Mouse (Mus musculus) adipocyte (in vitro differentiated cells): ENCODE data around the gene Soga1.

Experiments
- DNase-seq: peaks from one replicate; pipeline ENCODE4 v3.0.0-alpha.2; 2016; ENCODE audit warnings: low spot score

The Soga1 gene

DNA sequence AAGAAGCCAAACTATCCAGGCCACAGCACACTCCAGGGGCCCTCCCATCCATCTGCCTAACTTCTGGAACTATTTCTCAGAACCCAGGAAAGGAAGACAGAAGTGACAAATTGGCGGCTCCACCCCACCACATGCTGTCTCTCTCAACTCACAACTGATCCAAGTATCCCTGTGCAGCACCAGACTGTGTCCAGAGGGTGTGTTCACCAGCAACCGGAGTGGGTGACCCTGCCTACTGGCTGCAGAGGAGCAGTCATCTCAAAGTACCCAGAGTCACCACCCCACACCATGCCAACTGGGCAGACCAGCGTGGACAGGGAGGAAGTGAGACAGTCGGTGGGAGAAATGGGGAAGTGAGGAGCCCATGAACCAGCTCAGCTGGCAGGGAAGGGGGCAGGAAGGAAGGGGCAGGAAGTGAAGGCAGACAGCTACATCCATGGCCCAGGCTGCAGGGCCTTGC lies 15.8 kb downstream of the Soga1 start:
- DNase-seq, result no peak

DNA sequence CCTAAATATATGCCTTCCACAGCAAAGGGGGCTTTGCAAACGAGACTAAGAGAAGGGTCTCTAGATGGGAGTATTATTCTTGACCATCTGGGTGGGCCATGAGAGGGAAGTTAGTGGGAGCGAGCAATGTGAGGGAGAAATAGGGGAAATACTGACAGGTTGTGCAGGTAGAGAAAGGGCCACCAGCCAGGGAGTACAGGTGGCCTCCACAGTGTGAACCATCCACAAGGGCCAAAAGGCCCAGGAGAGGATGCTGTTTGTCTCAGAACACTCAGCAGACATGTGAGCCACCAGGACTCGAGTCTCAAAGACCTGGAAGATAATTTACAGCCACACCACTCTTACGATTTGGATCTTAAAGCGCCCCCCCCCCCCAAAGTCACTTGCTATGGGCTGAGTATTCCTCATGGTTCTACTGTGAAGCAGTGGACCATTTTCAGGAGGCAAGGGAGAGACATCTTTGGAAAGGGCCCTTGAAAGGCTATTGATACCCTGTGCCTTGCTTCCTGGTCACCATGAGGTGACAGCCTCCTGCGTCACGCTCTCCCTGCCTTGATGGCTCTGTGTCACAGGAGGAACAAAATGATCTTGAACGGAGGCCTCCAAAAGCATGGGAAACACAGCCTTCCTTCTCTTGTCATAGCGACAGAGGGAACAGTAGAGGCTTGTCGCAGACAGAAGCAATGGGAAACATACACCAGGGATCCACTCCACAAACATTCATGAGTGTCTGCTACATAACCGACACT lies 18.3 kb downstream of the Soga1 start:
- no peak for DNase-seq

DNA sequence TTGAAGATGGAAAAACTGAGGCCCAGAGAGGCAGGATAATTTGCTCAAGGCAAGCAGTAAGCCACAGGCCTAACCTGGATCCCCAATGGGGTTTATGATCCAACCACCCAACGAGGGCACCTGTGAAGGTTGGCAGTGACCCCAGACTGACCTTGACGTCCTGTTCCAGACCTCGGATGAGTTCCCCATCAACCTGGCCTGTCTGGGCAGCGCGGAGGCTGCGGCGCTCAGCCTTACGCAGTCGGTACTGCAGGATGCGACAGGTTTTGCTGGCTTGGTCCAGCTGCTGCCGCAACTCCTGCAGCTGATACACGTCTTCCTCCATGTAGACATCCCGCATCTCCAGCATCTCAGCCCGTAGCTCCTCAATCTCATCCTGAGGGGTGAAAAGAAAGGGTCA lies 19.0 kb downstream of the Soga1 start:
- no peak for DNase-seq

DNA sequence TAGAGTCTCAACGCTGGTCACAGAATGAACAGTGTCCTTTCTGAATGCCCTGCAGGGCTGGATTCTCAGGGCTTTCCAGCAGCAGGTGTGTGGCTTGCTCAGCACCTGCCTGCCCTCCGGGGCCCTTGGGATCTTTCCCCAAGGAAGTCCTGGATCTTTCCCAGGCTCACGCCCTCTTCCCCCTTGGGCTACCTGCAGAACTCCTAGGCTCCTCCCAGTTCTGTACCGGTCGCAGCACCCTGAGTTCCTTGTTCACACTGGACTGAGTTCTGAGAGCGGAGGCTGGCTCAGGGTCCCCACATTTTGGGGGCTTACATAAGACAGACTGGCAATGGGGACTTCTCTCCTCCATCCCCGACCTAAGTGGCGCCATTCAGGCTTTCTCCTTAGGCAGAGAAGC lies 19.9 kb downstream of the Soga1 start:
- DNase-seq, result no peak

DNA sequence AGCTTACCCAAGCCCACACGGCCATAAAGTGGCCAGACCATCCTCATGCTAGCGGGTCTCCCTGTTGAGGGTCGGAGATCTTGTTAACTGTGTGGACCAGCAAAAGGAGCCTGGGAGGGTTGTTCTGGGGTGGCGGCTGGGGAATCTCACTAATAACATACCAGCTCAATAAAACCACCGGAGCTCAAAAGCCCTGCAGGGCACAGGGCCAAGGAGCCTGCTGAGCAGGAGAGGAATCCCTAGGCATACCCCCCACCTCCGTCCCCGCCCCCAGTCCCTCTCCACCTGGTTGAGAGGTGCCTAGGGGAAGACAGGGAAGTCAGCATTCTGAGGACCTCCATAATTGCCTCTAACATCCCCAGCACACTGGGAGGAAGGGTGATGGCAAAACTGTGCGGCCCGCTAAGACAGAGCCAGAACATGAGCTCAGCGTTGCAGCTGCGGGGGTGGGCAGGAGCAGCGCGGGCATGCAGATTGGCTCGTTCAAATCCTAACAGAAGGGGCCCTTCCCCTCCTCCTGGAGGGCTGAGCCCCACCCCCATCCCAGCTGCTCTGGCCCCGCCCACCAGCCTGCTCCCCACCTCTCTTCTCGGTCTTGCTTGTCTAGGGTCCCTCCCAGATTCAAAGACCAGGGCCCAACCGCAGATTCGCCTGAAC lies 20.6 kb downstream of the Soga1 start:
- no peak for DNase-seq

DNA sequence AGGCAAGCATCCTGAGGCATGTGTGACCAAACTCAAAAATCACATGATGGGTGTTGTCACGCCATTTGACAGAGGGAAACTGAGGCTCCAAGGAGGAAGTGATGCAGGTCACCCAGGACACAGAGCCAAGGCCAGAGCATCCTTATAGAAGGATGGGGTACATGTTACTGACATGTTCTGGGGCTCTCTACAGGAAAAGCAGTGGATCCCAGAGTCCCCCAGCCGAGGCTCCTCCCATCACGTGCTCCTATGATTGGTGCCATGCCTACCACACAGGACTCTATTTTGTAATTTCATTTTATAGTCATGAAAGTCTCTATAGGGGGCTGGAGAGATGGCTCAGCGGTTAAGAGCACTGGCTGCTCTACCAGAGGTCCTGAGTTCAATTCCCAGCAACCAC lies 21.3 kb downstream of the Soga1 start:
- no peak for DNase-seq

DNA sequence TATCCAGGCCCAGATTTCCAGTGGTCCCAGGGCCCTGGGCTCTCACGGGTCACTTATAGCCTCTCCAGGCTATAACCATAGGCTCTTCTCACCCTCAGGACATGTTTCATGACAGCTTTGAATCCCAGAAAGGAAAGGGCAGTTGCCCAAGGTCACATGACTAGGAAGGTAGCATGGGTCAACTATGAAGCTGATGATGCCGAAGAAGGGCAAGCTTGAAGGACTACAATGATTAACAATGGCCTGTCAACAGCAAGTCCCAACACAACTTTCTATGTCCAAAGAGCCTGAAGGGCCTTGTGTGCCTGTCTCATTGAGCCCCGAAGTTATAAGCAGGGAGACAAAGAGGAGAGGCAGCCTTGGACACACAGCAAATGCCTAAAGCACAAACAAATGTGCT lies 21.9 kb downstream of the Soga1 start:
- DNase-seq, result no peak

DNA sequence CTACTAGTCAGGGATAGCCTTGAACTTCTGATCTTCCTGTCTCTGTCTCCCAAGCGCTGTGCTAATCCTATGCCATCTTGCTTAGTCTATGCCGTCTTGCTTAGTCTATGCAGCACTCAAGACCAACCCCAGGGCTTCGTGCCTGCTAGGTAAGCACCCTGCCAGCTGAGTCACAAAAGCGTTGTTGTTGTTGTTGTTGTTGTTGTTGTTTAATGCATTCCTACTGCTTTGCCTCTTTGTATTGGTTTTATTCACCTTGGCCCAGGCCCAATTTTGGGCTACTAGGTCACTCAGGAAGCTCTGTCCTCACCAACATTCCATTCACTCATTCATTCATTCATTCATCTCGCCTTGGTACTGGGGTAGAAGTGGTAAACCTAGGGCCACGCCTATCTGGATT lies 23.3 kb downstream of the Soga1 start:
- no peak for DNase-seq

DNA sequence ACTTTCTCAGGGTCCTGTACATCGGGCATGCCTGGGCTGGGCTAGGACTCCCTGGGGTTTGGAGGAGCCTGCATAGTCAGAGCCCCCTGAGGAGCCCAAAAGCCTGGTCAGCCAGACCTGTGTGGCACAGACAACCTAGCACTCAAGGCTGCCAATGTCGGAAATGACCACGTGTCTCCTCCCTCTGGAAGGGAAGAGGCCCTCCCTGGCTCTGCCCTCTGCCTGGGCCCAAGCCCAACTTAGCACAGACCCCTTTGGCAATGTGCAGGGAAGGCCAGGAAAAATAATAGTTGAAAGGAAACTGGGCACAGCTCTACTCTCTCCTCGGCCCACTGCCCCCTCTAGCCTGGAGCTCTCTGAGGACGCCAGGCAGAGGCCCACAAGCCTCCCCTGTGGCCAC lies 24.2 kb downstream of the Soga1 start:
- DNase-seq, result peak; percentile 68

DNA sequence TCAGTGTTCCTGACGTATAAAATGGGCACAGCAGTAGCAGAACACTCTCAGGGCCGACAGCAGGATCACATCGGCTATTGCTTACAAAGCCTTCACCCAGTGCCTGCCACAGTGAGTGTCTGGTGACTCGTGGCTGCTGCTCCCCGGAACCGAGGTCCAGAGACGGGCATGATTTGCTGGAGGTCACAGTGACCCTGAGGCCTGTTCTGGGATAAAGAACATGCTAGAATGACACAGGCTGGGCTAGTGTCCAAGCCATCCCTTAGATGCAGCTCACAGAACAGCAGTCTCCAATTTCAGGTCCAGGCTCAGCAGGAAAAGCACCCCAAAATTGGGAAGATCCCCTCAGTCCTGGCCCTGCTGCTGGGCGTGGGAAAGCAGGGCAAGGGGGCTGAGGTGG lies 24.8 kb downstream of the Soga1 start:
- no peak for DNase-seq

DNA sequence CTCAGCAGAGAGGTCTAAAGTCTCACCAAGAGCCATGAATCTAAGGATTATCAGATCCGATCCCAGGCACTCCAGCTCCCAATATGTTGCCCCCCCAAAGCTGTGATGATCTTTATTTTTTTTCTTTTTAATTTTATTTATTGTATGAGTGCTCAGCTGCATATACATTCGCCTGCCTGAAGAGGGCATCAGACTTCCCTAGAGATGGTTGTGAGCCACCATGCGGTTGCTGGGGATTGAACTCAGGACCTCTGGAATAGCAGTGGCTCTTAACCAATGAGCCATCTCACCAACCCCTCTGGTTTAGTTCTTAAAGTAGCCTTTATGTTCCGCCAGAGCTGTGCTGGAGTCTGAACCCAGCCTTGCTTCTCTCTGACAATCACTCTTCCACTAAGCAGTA lies 25.3 kb downstream of the Soga1 start:
- DNase-seq, result no peak

DNA sequence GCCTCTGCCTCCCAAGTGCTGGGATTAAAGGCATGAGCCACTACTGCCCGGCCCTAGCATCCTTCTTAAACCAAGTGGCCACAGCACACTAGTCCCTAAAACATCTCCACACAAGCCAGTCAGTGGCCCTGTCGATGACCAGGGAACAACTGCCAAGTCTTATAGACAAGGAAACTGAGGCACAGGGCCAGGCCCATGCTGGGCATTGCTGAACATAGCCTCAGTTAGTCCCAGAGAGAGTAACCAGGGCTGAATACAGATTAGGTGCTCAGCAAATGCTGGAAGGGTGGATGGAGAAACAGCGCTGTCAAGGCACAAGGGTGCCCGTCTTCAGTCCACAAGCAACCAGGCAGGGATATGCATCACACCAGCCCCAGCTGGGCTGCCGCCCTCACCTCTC lies 25.9 kb downstream of the Soga1 start:
- no peak for DNase-seq

DNA sequence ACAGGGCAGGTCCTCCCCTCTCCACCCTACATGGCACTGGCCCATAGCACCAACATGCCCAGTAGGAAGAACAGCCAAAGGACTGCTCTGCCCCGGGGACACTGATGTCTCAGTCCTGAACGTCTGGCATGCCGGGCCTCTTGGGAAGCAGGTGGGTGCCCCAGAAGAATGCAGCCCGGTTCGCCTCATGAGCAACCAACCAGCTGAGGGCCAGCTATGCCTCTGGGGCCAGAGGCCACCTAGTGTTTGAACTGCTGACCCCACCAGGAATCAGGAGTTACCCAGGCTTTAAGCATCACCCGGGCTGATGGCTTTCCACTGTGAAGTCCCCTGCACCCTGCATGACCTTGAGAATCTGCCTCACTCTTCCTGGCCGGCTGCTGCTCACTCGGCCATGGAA lies 26.6 kb downstream of the Soga1 start:
- DNase-seq, result no peak

DNA sequence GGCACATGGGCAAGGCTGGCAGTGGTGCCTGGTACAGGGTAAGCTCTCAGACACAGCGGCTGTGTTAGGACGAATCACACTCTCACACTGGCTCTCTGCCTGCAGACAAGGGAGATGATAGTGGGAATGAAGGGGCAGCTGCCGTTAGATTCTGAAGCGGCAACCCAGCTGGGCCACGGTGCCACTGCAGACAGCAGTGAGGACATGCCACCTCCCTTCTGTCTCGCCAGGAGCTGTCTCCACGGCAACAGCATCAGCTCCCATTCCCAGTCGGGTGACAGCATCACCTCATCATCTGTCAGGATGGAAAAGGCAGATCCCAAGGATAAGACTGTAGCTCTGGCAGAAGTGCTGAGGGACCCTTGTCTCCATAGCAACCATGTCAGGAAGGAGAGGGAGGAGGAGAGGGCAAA lies 29.2 kb downstream of the Soga1 start:
- DNase-seq, result no peak

DNA sequence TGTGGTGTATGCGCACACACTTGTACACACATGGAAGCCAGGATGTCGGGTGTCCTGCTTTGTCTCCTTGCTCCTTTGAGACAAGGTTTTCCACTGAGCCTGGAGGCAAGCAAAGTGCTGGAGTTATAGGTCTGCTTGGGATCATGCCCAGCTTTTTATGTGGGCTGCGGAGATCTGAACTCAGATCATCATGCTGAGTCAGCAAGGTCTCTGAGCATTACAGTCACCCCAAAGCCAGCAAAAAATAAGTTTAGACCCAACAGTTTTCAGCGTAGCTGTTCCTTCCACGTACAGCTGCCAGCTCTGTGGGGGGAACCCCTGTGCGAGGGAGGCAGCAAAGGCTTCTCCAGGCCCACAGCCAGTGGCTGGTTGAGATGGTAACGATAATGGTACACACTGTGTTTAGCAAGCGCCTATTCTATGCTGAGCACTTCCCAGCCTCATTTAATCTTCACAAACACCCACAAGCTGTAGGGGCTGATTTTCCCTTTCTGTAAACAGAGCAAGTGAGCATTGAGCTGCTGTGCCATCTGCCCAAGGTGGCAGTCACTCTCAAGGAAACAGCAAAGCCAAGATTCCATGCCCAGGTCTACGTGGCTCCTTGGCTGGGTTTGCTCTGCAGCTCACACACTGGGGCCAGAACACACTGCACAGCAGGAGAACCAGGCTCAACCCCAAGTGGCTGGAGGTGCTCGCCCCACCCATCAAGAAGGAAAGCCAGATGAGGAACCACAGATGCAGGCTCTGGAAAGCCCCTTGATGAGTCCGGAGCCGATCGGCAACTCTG lies 30.5 kb downstream of the Soga1 start:
- DNase-seq, result no peak

DNA sequence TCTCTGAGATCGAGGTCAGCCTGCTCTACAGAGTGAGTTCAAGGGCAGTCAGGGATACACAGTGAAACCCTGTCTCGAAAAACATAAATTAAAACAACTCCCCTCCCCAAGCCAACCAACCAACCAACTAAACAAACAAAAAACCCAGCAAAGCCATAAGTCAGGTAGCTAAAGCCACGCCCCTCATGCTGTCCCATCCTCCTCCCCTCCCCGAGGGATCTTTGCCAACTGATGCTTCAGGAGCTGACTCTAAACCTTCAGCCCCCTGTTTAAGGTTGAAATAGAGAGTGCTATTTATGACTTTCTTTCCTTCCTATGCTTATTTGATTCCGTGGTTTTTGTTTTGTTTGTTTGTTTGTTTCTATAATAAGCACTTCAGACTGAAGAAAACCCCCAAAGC lies 32.1 kb downstream of the Soga1 start:
- DNase-seq, result no peak

DNA sequence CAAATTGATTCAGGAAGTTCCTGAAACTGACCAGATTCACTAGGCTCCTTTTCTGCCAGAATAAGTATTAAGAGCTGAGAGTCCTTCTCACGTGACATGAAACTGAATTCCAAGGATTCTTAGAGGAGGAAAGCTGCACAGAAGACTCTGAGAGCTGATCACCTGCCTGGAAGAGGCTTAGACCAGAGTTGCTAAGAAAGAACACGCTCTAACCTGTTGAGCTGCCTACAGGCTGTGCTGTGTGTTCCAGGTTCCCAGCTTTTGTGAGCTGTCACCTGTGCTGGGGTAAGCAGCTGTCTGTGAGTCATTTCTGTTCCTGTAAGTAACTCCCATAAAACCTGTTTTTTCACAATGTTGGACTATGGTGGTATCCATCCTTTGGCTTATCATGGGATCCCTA lies 33.1 kb downstream of the Soga1 start:
- DNase-seq, result no peak

DNA sequence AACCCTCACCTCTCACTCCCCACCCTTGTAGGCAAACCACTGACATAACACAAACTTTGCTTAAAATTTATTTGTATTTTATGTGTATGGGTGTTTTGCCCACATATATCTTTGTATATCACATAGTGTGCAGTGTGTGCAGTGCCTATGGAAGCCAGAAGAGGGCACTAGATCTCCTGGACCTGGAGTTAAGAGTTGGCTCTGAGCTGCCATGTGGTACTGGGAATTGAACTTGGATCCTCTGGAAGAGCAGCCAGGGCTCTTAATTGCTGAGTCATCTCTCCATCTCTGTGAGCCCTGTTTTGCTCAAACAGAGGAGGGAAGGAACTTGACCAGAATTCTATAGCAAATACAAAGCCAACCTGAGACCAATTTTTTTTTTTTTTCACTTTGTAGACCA lies 35.1 kb downstream of the Soga1 start:
- no peak for DNase-seq

DNA sequence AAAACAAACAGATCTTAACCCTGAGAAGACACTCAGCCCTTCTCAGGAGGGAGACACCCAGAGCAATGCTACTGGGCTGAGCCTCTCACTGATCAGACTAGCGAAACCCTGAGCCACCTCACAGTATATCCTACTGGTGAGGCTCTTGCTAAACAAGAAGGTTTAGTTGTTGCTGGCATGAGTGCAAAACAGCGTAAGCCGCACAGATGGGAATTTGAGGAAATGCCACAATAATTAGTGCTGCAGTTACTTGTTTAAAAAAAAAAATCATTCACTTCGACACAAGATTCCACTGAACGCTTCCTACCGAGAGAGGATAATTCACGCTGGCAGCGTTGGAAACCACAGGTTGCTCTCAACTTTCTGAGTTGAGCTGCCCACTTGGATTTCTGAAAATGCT lies 35.5 kb downstream of the Soga1 start:
- DNase-seq, result no peak

DNA sequence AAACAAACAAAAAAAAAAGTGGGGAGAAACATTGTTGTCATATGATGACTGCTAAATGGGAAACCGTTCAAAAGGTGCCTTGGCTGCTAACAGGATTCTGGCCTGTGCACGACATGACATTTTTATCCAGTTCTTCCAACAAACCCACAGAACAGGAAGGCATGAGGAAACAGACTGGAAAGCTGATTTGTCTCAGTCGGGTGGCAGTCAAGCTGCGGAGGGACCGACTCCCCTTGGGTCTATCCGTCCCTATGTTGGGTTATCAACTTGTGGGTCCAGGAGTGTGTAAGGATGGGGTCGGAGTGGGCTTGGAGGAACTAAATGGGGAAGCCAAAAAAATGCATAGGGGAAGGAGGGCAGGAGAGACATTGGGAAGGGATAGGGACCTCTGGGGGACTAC lies 37.6 kb downstream of the Soga1 start:
- DNase-seq, result no peak

DNA sequence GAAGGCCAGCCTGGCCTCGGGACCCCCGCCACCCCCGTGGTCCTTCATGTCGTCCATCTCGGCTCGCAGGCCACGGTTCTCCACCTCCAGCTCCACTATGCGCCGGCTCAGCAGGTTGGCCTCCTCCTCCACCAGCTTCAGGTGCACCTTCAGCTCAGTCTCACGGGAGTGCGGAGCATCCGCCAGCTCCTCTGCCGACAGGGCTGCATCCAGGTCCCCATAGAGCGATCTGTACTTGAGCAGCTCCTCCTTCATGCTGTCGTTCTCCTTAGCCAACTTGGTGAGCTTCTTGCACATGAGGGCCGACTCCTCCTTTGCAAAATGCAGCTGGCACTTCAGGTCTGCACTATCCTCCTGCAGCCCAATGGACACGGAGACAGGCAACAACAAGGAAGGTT lies 38.4 kb downstream of the Soga1 start:
- no peak for DNase-seq

DNA sequence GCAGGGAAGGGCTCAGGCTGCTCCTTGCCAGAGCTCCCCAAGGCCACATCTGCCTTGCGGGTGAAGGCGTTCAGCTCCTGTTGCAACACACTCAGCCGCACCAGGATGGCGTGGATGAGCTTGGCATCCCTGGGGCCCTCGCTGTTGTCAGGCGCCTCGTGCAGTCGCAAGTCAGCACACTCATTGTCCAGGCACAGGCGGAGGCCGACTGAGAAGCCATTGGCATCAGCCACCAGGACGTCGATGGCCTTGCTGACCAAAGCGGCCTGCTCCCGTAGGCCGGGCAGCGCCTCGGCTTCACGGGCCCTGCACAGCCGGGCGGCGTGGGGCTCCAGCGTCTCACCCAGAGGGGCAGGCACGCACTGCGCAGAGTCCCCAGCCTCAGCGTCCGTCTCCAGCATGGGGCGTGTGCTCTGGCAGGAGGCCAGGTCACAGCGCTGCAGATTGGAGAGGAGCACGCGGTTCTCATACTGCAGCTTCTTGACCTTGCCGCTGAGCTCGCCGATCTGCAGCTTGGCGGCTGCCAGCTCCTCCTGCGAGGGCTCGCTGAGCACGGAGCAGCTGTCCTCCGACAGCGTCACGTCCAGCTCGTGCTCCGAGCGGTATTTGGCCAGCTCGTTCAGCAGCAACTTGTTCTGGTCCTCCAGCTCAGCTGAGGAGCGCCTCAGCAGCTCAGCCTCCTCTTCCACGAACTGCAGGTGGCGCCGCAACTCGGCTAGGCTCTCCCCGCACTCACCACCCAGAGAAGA lies 39.0 kb downstream of the Soga1 start:
- DNase-seq, result no peak
